Mouse (Mus musculus): ENCODE data around the gene Arhgef1.
"Not testable (repeated sequence)": the region's sequence is repeated elsewhere in the genome, so short reads cannot be mapped to it uniquely, and the experiment has no call there.

Gene Arhgef1

DNA sequence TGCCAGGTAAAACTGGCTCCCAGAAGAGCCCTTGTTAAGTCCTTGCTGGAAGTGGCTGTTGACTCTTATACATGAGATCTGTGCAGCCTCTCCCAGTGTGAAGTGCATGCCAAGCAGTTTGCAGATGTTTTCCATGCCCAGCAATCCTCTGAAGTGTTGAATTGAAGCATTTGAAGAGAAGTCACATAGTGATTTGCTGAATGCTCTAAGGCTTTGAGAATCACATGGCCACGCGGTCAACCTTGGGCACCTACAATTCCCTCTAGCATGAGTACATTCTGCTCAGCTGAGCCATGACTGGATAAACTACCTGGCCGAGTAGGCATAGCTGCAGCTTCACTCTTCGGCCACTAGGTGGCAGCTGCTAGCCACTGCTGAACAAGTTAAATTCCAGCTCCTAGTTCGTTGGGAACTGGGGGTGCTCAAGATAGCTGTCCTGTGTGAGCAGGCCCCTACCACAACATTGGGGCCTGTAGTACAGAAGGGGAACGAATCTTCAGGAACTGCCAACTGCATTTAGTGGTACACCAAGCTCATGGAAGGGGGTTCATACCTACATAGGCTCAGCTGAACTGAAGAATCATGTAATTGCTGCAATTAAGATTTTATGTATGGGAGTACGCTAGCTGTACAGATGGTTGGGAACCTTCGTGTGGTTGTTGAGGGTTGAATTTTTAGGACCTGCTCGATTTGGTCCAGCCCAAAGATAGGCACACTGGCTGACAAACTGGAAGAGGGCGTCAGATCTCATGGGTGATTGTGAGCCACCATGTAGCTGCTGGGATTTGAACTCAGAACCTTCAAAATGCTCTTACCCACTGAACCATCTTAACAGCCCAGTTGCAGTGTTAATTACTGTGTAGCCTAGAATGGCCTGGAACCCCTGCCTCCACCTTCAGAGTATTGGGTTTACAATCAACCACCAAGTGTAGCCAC is 12.2 kb upstream of the Arhgef1 start:
- no peak for DNase-seq (ENCODE audit: low spot score)

DNA sequence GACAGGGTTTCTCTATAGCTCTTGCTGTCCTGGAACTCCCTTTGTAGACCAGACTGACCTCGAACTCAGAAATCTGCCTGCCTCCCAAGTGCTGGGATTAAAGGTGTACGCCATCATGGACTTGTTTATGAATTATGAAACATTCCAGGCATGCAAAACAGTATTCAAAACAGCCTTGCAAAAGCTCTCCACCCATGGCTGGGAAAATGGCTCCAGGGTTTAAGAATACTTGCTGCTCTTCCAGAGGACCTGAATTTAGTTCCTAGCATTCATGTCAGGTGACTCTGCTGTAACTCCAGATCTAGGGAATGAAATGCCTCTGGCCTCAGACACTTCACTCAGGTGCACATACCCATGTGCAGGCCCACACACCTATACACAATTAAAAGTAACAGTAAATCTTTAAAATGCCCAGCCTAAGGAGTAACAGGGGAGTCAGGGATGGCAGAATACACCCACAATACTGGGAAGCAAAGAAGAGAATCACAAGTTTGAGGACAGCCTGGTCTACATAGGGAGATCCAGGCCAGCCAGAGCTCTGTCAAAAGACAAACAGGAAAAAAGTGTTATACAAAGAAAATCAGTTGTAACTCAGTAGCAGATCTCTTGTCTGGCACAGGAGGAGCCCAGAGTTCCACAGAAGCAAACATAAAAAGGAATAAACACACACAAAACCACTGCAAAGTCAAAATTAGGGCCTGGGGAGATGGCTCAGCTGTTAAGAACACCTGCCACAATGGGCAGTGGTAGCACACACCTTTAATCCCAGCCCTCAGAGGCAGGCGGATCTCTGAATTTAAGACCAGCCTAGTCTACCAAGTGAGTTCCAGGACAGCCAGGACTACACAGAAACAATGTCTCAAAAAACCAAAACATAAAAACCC is 11.2 kb upstream of the Arhgef1 start:
- no peak for DNase-seq (ENCODE audit: low spot score)

DNA sequence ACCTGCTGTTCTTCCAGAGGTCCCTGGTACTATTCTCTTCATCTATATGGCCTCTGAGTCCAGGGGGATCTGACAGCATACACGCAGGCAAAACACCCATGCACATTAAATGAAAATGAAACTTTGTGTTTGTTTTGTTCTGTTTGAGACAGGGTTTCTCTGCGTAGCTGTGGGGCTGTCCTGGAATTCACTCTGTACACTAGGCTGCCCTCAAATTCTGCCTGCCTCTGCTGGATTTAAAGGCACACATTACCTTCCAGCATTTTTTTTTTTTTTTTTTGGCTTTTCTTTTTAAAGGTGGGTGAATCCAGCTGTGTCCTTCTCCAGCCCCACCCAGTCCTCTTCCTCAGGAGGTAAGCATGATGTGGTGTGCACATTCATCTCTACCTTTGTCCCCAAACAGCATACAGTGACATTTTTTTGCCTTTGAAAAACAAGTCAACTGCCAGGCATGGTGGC is 10.6 kb upstream of the Arhgef1 start:
- no peak for DNase-seq (ENCODE audit: low spot score)

GRCm38 (mm10) chr7:24895749-24896148 is 7.0 kb upstream of the Arhgef1 start:
- DNase-seq (ENCODE audit: low spot score) = not testable (repeated sequence)

DNA sequence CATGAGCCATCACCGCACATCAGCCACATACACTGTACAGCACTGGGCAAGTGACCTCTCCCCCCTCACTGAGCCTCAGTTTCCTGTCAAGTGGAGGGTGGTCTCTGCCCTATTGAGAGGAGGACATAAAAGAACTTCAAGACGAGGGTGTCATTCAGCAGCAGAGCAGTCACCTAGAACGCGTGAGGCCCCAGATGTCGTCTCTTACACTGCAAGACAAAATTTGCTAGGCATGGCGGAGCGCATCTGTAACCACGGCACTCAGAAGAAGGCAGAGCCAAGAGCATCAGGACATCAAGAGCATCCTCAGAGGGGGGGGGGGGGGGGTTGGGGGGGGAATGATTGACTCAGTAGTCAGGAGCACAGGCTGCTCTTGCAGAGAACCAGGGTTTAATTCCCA is 6.4 kb upstream of the Arhgef1 start:
- no peak for DNase-seq (ENCODE audit: low spot score)

DNA sequence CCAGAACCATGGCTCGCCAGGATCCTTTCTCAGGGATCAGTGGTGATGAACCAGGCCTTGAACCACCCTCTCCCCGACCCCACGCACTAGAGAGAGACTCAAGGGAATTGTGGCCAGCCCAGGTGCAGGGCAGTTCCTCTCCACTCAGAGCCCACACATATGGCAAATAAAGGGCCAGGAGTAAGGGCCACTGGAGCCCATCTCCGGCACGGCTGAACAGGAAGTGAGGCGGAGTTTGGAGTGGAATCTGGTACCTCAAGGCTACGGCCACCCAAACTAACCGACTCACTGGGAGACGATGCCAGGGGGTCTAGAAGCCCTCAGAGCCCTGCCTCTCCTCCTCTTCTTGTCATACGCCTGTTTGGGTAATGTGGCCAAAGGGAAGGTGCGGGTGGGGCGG is 5.5 kb upstream of the Arhgef1 start, which contains the start of gene Cd79a:
Cd79a (plus strand) TSS at position 158 of the 400 bp plus-strand sequence.
- DNase-seq (ENCODE audit: low spot score) = no peak

DNA sequence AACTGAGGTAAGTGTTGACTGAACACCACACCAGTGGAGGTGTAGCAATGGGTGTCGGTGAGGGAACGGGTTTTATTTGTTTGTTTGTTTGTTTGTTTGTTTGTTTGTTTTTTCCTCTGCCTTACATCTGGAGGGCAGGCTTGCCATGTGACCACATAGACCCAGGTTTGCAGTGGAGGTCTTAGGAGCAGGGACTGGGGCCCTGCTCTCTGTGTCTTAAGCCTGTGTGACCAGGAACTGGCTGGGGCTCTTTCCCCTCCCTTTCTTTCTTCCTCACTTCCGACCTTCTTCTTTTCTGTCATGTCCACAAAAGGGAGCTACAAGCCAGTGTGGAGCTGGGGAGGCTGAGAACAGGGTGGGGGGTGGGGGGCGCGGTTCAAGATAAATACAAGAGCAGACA is 4.8 kb upstream of the Arhgef1 start:
- no peak for DNase-seq (ENCODE audit: low spot score)

DNA sequence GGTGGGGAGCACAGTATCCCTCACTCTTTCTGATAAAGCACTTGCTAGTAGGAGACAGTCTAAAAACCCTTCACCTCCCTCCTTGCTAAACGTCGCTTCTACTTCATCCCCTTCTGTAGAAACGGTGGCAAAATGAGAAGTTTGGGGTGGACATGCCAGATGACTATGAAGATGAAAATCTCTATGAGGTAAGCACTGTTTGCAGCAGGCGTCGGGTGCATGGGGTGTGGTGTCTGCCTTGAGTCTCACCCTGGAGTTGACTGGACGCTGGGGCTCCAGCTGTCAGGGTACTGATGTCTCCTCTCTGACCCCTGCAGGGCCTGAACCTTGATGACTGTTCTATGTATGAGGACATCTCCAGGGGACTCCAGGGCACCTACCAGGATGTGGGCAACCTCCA is 1.6 kb upstream of the Arhgef1 start:
- DNase-seq (ENCODE audit: low spot score) = no peak

DNA sequence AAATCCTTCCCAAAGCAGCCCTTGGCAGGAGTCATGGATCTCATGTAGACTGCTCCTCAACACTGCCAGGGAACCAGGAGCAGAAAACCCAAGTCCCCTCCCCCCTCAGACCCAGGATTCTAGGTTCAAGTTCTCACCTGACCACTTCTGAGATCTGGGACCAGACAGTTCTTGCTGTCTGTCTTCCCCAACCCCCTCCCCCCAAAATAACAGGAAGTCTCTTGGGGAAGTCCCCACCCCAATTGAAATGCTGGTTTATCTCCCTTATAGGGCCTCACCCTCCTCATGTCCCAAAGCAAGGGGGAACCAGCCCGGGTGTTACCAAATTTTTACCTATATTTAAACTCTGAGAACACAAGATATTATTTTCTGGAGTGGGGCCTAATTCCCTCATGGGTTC is 870 bp upstream of the Arhgef1 start:
- DNase-seq (ENCODE audit: low spot score) = no peak

- no peak for DNase-seq (ENCODE audit: low spot score)
Measured at GRCm38 (mm10) chr7:24902264-24902629, 465 bp upstream of the Arhgef1 start.

- no peak for DNase-seq (ENCODE audit: low spot score)
Measured at GRCm38 (mm10) chr7:24903444-24903825, 723 bp downstream of the Arhgef1 start.

GRCm38 (mm10) chr7:24904070-24904483 is 1.4 kb downstream of the Arhgef1 start:
- peak; percentile 94 for DNase-seq (ENCODE audit: low spot score)

DNA sequence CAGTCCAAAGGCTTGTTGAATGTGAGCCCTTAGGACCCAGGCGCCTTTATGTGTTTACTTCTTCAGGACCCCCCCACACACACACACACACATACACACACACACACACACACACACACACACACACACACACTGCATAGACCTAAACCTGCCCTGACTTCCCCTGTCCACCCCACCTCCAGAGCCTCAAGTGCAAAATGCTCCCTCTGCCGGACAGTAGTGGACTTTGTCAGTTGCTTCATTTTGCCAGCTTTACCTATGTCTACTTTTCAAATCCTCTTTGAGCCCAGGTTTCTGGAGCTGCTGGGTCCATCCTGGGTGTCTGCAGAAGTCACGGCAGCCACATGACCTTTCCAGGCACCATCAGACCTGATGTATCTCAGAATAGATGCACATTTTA is 2.2 kb downstream of the Arhgef1 start:
- DNase-seq (ENCODE audit: low spot score) = no peak

GRCm38 (mm10) chr7:24906551-24906950 is 3.8 kb downstream of the Arhgef1 start:
- no peak for DNase-seq (ENCODE audit: low spot score)

DNA sequence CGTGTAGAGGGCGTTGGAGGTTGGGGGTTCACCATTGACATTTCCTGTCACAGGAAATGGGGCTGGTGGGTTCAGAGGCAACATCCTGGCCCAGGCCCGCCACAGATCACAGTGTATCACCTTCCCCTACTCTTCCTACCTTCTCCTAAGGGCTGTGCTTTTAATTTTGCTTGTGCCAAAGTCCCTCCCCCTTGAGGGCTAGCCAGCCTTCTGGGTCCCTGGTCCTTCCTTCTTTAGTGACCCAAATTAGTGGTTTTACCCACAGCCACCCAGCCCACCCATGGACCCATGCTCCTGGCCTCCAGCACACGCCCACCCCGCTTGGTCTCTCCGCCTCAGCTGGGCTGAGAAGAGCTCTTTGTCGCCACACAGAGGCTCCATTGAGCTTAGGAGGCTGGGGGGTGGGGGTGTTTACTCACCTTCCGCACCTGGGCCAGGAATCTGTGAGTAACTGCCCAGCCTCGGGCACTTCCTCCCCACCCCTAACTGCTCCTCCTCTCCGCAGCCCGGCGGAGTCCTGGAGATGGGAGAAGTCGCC is 4.6 kb downstream of the Arhgef1 start:
- no peak for DNase-seq (ENCODE audit: low spot score)

GRCm38 (mm10) chr7:24912480-24912879 is 9.8 kb downstream of the Arhgef1 start:
- DNase-seq (ENCODE audit: low spot score) = no peak

GRCm38 (mm10) chr7:24918763-24919323 is 16.1 kb downstream of the Arhgef1 start:
- no peak for DNase-seq (ENCODE audit: low spot score)

GRCm38 (mm10) chr7:24919728-24920127 is 17.0 kb downstream of the Arhgef1 start:
- no peak for DNase-seq (ENCODE audit: low spot score)

- no peak for DNase-seq (ENCODE audit: low spot score)
Measured at GRCm38 (mm10) chr7:24930475-24930874, 27.8 kb downstream of the Arhgef1 start.

- DNase-seq (ENCODE audit: low spot score) = no peak
Measured at GRCm38 (mm10) chr7:24931651-24932050, 28.9 kb downstream of the Arhgef1 start.

- DNase-seq (ENCODE audit: low spot score) = no peak
Measured at GRCm38 (mm10) chr7:24943641-24944040, 40.9 kb downstream of the Arhgef1 start.

- DNase-seq (ENCODE audit: low spot score) = no peak
Measured at GRCm38 (mm10) chr7:24944257-24944950, 41.7 kb downstream of the Arhgef1 start, which contains the start of gene Gm4881. TSS of gene Gm4881 (minus strand) at chr7:24944494.
